Mouse (Mus musculus): ENCODE results near the gene Gtdc1. TPM values are rescaled to one million over a fixed set of nuclear protein-coding genes. Genes with fewer than 3 reads are reported as not detected.
A peak's percentile ranks its signal among the peaks of the same experiment; 100 is the strongest.

Gene Gtdc1
- polyA plus RNA-seq, 1 experiment from 2014 or later, result 14.9 TPM

DNA sequence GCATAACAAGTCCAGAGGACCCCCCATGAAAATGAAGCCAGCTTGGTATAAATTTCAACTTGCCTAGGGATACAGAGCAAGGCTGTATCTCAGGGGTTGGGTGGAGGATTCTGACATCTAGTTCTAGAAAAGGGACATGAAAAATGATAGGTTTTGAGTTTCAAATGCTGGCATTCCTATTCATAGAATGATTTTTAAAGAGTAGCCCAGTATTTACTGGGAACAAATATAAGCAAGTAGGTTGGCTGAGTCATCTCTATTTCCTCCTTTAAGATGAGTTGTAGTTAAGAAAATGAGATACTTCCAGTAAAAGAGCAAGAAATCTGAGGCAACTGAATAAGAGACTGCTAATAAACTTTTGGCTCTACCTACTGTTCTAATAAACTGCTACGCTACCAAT lies 190.8 kb downstream of the Gtdc1 start:
- no peaks in the 10 kb centered on the region for H3K36me3 ChIP-seq
- H3K27ac ChIP-seq (replicated peaks), result no peak overlapping the region
- H3K27me3 ChIP-seq, result no peaks in the 10 kb centered on the region
- no peak for ATAC-seq (ENCODE audit: insufficient number of reproducible peaks, low FRiP score, low TSS enrichment, low read depth)
- no peak overlapping the region for H3K4me2 ChIP-seq (replicated peaks)
- no peak overlapping the region for H3K9ac ChIP-seq
- 95% methylated on average over 1 of the region's 1 CpGs for WGBS
- H3K4me3 ChIP-seq (replicated peaks), result no peak overlapping the region
- no peaks in the 10 kb centered on the region for H3K9me3 ChIP-seq (replicated peaks)
- no peaks in the 10 kb centered on the region for H3K4me1 ChIP-seq

DNA sequence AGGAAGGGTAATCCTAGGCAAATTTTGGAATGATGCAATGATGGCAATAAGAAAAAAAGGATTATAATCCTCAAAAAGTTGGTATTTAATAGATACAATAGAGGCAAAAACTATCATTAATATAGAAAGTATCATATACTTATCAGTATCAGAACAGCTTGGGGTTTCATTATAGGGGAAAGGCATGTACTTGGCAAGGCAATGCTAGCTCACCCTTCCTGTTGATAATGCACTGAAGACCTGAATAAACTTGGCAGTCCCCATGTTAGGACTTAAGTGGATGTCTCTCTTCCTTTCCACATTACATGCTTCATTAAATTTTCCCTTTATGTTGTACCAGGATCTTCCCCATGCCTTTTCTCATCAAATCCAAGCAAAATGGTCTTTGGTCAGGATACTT lies 206.0 kb downstream of the Gtdc1 start:
- H3K9me3 ChIP-seq (replicated peaks), result no peaks in the 10 kb centered on the region
- no peaks in the 10 kb centered on the region for H3K4me1 ChIP-seq
- no peak overlapping the region for H3K9ac ChIP-seq
- H3K36me3 ChIP-seq, result no peaks in the 10 kb centered on the region
- no peak overlapping the region for H3K27ac ChIP-seq (replicated peaks)
- no peak overlapping the region for H3K4me3 ChIP-seq (replicated peaks)
- H3K4me2 ChIP-seq (replicated peaks), result no peak overlapping the region
- no peak for ATAC-seq (ENCODE audit: insufficient number of reproducible peaks, low FRiP score, low TSS enrichment, low read depth)
- H3K27me3 ChIP-seq, result no peaks in the 10 kb centered on the region

GRCm38 (mm10) chr2:44705883-44706615 lies 221.4 kb downstream of the Gtdc1 start:
- H3K9me3 ChIP-seq (replicated peaks), result no peaks in the 10 kb centered on the region
- no peaks in the 10 kb centered on the region for H3K4me1 ChIP-seq
- no peak for ATAC-seq (ENCODE audit: insufficient number of reproducible peaks, low FRiP score, low TSS enrichment, low read depth)
- peak overlapping the region; percentile 68; the same call in 1 of the 2 replicates for H3K27ac ChIP-seq (replicated peaks)
- no peak overlapping the region for H3K4me2 ChIP-seq (replicated peaks)
- 29% methylated on average over 4 of the region's 4 CpGs for WGBS
- H3K27me3 ChIP-seq, result no peaks in the 10 kb centered on the region
- no peak overlapping the region for H3K9ac ChIP-seq
- H3K36me3 ChIP-seq, result no peaks in the 10 kb centered on the region
- no peak overlapping the region for H3K4me3 ChIP-seq (replicated peaks)

- H3K9me3 ChIP-seq (replicated peaks), result no peaks in the 10 kb centered on the region
- H3K4me3 ChIP-seq (replicated peaks), result no peak overlapping the region
- 39% methylated on average over 4 of the region's 4 CpGs for WGBS
- H3K36me3 ChIP-seq, result no peaks in the 10 kb centered on the region
- ATAC-seq (ENCODE audit: insufficient number of reproducible peaks, low FRiP score, low TSS enrichment, low read depth), result no peak
- H3K9ac ChIP-seq, result no peak overlapping the region
- no peak overlapping the region for H3K4me2 ChIP-seq (replicated peaks)
- H3K27ac ChIP-seq (replicated peaks), result no peak overlapping the region
- no peaks in the 10 kb centered on the region for H3K4me1 ChIP-seq
- no peaks in the 10 kb centered on the region for H3K27me3 ChIP-seq
Measured at GRCm38 (mm10) chr2:44700276-44700675, 227.2 kb downstream of the Gtdc1 start.

- H3K9ac ChIP-seq, result no peak overlapping the region
- H3K27me3 ChIP-seq, result no peaks in the 10 kb centered on the region
- 70% methylated on average over 3 of the region's 3 CpGs for WGBS
- H3K4me1 ChIP-seq, result no peaks in the 10 kb centered on the region
- no peak overlapping the region for H3K4me2 ChIP-seq (replicated peaks)
- H3K4me3 ChIP-seq (replicated peaks), result no peak overlapping the region
- no peak overlapping the region for H3K27ac ChIP-seq (replicated peaks)
- no peaks in the 10 kb centered on the region for H3K36me3 ChIP-seq
- no peak for ATAC-seq (ENCODE audit: insufficient number of reproducible peaks, low FRiP score, low TSS enrichment, low read depth)
- no peaks in the 10 kb centered on the region for H3K9me3 ChIP-seq (replicated peaks)
Measured at GRCm38 (mm10) chr2:44696441-44696840, 231.0 kb downstream of the Gtdc1 start.

GRCm38 (mm10) chr2:44693898-44694297 lies 233.6 kb downstream of the Gtdc1 start:
- no peaks in the 10 kb centered on the region for H3K9me3 ChIP-seq (replicated peaks)
- no peaks in the 10 kb centered on the region for H3K36me3 ChIP-seq
- no peak overlapping the region for H3K4me2 ChIP-seq (replicated peaks)
- no peak overlapping the region for H3K9ac ChIP-seq
- no peak overlapping the region for H3K4me3 ChIP-seq (replicated peaks)
- ATAC-seq (ENCODE audit: insufficient number of reproducible peaks, low FRiP score, low TSS enrichment, low read depth), result no peak
- 74% methylated on average over 1 of the region's 1 CpGs for WGBS
- H3K4me1 ChIP-seq, result no peaks in the 10 kb centered on the region
- H3K27ac ChIP-seq (replicated peaks), result no peak overlapping the region
- no peaks in the 10 kb centered on the region for H3K27me3 ChIP-seq

GRCm38 (mm10) chr2:44664049-44664448 lies 263.4 kb downstream of the Gtdc1 start:
- 86% methylated on average over 7 of the region's 7 CpGs for WGBS
- Histone ChIP-seq H3K27me3 (no peaks in the 10 kb centered on the region), H3K4me1 (no peaks in the 10 kb centered on the region), H3K4me2 (replicated peaks) (no peak overlapping the region), H3K9me3 (replicated peaks) (no peaks in the 10 kb centered on the region), H3K27ac (replicated peaks) (no peak overlapping the region), H3K4me3 (replicated peaks) (no peak overlapping the region), H3K9ac (no peak overlapping the region), H3K36me3 (no peaks in the 10 kb centered on the region)
- ATAC-seq (ENCODE audit: insufficient number of reproducible peaks, low FRiP score, low TSS enrichment, low read depth), result no peak

DNA sequence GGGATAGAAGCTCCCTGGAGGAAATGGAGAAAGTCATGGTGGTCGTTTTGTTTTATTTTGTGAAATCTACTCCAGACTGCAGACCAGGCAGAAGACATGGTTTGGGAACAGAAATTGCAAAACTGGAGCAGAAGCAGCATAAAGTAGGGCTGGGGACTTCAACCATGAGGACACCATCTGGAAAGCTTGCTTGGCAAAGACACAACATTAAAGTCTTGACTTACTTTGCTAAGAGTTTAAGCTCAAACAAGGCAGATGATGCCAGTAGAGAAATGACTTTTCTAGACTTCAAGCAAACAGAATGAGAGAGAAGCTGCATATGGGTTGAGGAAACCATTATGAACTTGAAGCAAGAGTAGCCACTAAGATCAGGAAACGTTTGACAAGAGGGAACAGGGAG lies 267.6 kb downstream of the Gtdc1 start:
- H3K4me3 ChIP-seq (replicated peaks), result no peak overlapping the region
- 49% methylated on average over 2 of the region's 2 CpGs for WGBS
- H3K4me2 ChIP-seq (replicated peaks), result no peak overlapping the region
- H3K4me1 ChIP-seq, result no peaks in the 10 kb centered on the region
- no peak for ATAC-seq (ENCODE audit: insufficient number of reproducible peaks, low FRiP score, low TSS enrichment, low read depth)
- H3K27me3 ChIP-seq, result no peaks in the 10 kb centered on the region
- no peak overlapping the region for H3K27ac ChIP-seq (replicated peaks)
- H3K36me3 ChIP-seq, result no peaks in the 10 kb centered on the region
- H3K9me3 ChIP-seq (replicated peaks), result no peaks in the 10 kb centered on the region
- no peak overlapping the region for H3K9ac ChIP-seq

DNA sequence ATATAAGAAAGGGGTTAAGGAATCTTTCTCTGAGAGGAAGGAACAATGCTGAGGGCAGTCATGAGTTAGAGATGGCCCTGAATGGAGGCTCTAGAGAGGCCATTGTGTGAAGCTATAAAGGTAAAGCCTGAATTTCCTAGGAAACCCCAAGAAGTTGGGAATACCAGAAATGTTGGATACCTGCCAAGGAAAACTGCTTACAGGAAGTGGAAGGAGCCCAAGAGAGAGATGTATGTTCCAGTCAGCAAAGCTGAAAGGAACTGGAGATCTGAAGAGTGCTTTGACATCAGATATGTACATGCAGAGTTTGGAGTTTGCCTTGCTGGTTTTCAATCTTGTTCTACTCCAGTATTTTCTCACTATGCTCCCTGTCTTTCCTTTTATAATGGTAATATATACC lies 268.4 kb downstream of the Gtdc1 start:
- no peak overlapping the region for H3K4me2 ChIP-seq (replicated peaks)
- no peak overlapping the region for H3K4me3 ChIP-seq (replicated peaks)
- peaks cover 3% of the 10 kb centered on the region; the same call in 1 of the 2 replicates for H3K4me1 ChIP-seq
- H3K9me3 ChIP-seq (replicated peaks), result no peaks in the 10 kb centered on the region
- H3K27me3 ChIP-seq, result no peaks in the 10 kb centered on the region
- H3K36me3 ChIP-seq, result no peaks in the 10 kb centered on the region
- no peak overlapping the region for H3K27ac ChIP-seq (replicated peaks)
- H3K9ac ChIP-seq, result no peak overlapping the region
- ATAC-seq (ENCODE audit: insufficient number of reproducible peaks, low FRiP score, low TSS enrichment, low read depth), result no peak

GRCm38 (mm10) chr2:44648537-44648936 lies 278.9 kb downstream of the Gtdc1 start:
- Histone ChIP-seq H3K36me3 (no peaks in the 10 kb centered on the region), H3K27me3 (no peaks in the 10 kb centered on the region), H3K27ac (replicated peaks) (no peak overlapping the region), H3K4me3 (replicated peaks) (no peak overlapping the region), H3K9ac (no peak overlapping the region), H3K4me1 (no peaks in the 10 kb centered on the region), H3K9me3 (replicated peaks) (no peaks in the 10 kb centered on the region), H3K4me2 (replicated peaks) (no peak overlapping the region)
- no peak for ATAC-seq (ENCODE audit: insufficient number of reproducible peaks, low FRiP score, low TSS enrichment, low read depth)
- 82% methylated on average over 3 of the region's 3 CpGs for WGBS

- Histone ChIP-seq H3K9ac (no peak overlapping the region), H3K9me3 (replicated peaks) (no peaks in the 10 kb centered on the region), H3K4me3 (replicated peaks) (no peak overlapping the region), H3K4me1 (no peaks in the 10 kb centered on the region), H3K36me3 (no peaks in the 10 kb centered on the region), H3K4me2 (replicated peaks) (no peak overlapping the region), H3K27me3 (no peaks in the 10 kb centered on the region), H3K27ac (replicated peaks) (no peak overlapping the region)
- 72% methylated on average over 6 of the region's 6 CpGs for WGBS
- ATAC-seq (ENCODE audit: insufficient number of reproducible peaks, low FRiP score, low TSS enrichment, low read depth), result no peak
Measured at GRCm38 (mm10) chr2:44646398-44646797, 281.1 kb downstream of the Gtdc1 start.

DNA sequence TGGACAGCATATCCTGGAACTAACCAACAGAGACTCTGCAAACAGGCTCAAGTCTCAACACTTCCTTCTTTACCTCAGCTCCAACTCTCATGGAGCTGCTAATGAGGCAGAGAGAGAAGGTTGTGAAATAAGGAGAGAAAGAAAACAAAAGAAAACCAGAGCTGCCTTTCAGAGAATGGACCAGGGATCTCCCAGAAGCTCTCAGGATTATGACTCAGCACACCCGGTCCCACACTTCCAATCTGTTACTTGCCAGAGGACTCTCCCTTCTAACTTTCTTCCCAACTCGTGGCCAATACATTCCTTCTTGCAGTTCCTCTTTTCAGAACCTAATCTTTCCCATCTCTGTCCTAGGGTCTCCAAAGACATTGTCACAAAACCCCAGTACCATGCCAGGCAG lies 288.1 kb downstream of the Gtdc1 start:
- Histone ChIP-seq H3K4me3 (replicated peaks) (no peak overlapping the region), H3K4me2 (replicated peaks) (no peak overlapping the region), H3K9ac (no peak overlapping the region), H3K4me1 (no peaks in the 10 kb centered on the region), H3K27me3 (no peaks in the 10 kb centered on the region), H3K36me3 (no peaks in the 10 kb centered on the region), H3K9me3 (replicated peaks) (no peaks in the 10 kb centered on the region), H3K27ac (replicated peaks) (no peak overlapping the region)
- no peak for ATAC-seq (ENCODE audit: insufficient number of reproducible peaks, low FRiP score, low TSS enrichment, low read depth)
- 47% methylated on average over 2 of the region's 2 CpGs for whole genome bisulfite sequencing

All from embryonic facial prominence, embryonic 15.5 days (tissue).